Mouse (Mus musculus) lung, embryonic 16.5 days (tissue): ENCODE data around the gene Mecom. TPM values are rescaled to one million over a fixed set of nuclear protein-coding genes. Genes with fewer than 3 reads are reported as not detected.

Experiments used
- ATAC-seq: fragments of 200-750 bp; cut with Nextera tagmentation; 2 replicates; pipeline ENCODE4 v1.8.0; 2017; ENCODE audit warnings: low read depth, mild to moderate bottlenecking, moderate library complexity
- H3K27ac ChIP-seq: fragments of 300-500 bp; sonication (generic); 2 replicates; pipeline ENCODE4 v1.5.1; 2014; ENCODE audit warnings: mild to moderate bottlenecking, control low read depth, low read length
- H3K27me3 ChIP-seq: fragments of 300-500 bp; sonication (generic); 2 replicates; pipeline ENCODE4 v1.6.1; 2014; ENCODE audit warnings: low read depth, low read length, mixed read lengths; ENCODE audit not compliant: control insufficient read depth, insufficient read depth
- H3K36me3 ChIP-seq: fragments of 300-500 bp; sonication (generic); 2 replicates; pipeline ENCODE4 v1.6.1; 2014; ENCODE audit warnings: low read length; ENCODE audit not compliant: control insufficient read depth, insufficient read depth
- H3K4me1 ChIP-seq: fragments of 300-500 bp; sonication (generic); replicated peaks from 2 replicates; pipeline ENCODE4 v1.6.1; 2014; ENCODE audit warnings: low read length, mixed read lengths; ENCODE audit not compliant: control insufficient read depth, insufficient read depth
- H3K4me2 ChIP-seq: fragments of 300-500 bp; sonication (generic); 2 replicates; pipeline ENCODE4 v1.6.1; 2014; ENCODE audit warnings: low read depth, low read length, control low read depth
- H3K4me3 ChIP-seq: fragments of 300-500 bp; sonication (generic); 2 replicates; pipeline ENCODE4 v1.5.1; 2014; ENCODE audit warnings: mild to moderate bottlenecking, low read length, control low read depth
- H3K9ac ChIP-seq: fragments of 300-500 bp; sonication (generic); 2 replicates; pipeline ENCODE4 v1.6.1; 2014; ENCODE audit warnings: low read length, control low read depth
- H3K9me3 ChIP-seq: fragments of 300-500 bp; sonication (generic); 2 replicates; pipeline ENCODE4 v1.6.1; 2016; ENCODE audit warnings: low read length; ENCODE audit not compliant: control insufficient read depth
- WGBS: fragments of 180-500 bp; shearing (Covaris S2); extraction: QIAGEN DNeasy Blood & Tissue Kit; methylation state at CpG from one replicate; pipeline ENCODE4 v1.1.7; 2014; 5-methylcytosine and 5-hydroxymethylcytosine counted together
- polyA plus RNA-seq: library from polyadenylated mRNA; unstranded; fragments of >200 nt; fragmentation: Nextera tagmentation; extraction: Ambion mirVana; gene quantifications from 2 replicates; pipeline ENCODE4 v1.2.1, GENCODE M21; 2015

The Mecom gene
- polyA plus RNA-seq, 1 experiment from 2014 or later: 73.4 TPM

DNA sequence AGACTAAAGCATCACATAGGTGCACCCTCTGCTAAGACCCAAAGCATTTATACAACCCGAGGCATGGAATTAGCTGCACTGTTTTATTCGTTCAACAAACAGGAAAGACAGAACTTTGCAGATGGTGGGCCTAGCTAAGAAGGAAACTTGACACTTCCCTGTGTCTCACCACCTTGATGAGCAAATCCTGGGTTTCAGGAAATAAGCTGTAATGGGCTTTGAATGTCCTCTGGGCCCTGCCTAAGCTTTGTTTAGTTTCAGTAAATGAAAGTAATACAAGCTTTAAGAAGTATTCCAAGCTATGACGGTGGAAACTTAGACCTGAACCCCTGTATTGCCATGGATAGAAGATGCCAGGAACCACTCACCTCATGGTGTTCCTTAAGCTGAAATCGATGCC, 383.0 kb downstream of the Mecom start:
- no peak overlapping the region for H3K4me2 ChIP-seq
- H3K27ac ChIP-seq: no peak overlapping the region
- H3K9me3 ChIP-seq: no peaks in the 10 kb centered on the region
- H3K9ac ChIP-seq: no peak overlapping the region
- H3K4me1 ChIP-seq: peaks cover 12% of the 10 kb centered on the region
- no peak for ATAC-seq
- 65% methylated on average over 4 of the region's 4 CpGs for WGBS
- H3K27me3 ChIP-seq: no peaks in the 10 kb centered on the region
- no peaks in the 10 kb centered on the region for H3K36me3 ChIP-seq
- no peak overlapping the region for H3K4me3 ChIP-seq

DNA sequence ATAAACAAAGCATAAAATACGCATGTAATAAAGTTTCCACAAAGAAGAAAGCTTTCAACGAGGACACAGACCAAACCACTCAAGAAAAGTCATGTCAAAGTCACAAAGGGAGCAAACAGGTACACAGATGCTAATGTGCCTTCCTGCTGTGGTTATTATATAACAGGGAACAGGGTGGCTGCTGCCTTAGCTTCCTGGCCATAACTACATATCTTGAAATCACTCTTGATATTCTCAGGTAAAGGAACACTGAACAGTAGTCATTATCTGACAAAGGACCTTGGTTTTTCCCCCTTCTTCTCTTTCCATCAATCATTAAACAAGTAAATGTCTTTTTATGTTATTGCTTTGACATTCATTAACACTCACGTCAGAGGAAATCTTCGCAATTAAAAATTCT, 384.4 kb downstream of the Mecom start:
- Histone ChIP-seq H3K9ac (no peak overlapping the region), H3K36me3 (no peaks in the 10 kb centered on the region), H3K4me3 (no peak overlapping the region), H3K27me3 (no peaks in the 10 kb centered on the region), H3K4me1 (peaks cover 12% of the 10 kb centered on the region), H3K9me3 (no peaks in the 10 kb centered on the region), H3K27ac (no peak overlapping the region), H3K4me2 (no peak overlapping the region)
- WGBS: 47% methylated on average over 4 of the region's 4 CpGs
- ATAC-seq: no peak

- H3K27me3 ChIP-seq: no peaks in the 10 kb centered on the region
- H3K4me2 ChIP-seq: no peak overlapping the region
- peak overlapping the region; percentile 32 for H3K27ac ChIP-seq
- H3K9me3 ChIP-seq: no peaks in the 10 kb centered on the region
- peaks cover 15% of the 10 kb centered on the region for H3K4me1 ChIP-seq
- H3K9ac ChIP-seq: no peak overlapping the region
- 57% methylated on average over 5 of the region's 5 CpGs for WGBS
- no peaks in the 10 kb centered on the region for H3K36me3 ChIP-seq
- H3K4me3 ChIP-seq: no peak overlapping the region
- ATAC-seq: 0 out of 2 replicates have a peak, but pooled peaks have one; percentile 26
These were observed 386.7 kb downstream of the Mecom start for GRCm38 (mm10) chr3:30160961-30161670.

DNA sequence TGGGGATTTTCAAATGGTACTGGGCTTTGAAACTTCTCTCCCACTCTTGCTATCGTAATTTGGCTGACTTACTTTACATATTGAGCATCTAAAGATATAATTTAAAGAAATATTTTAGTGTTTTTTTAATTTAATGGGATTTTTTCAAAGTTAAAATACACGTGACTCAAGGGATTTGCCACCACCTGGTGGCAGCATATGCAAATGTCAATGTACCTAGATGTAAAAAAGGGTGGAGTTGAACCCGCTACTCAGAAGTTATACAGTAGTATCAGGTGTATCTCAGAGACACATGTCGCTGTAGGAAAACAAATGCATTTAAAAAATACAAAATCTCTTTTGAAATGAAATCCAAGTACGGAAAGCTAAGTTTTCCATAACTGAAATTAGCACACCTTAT, 387.5 kb downstream of the Mecom start:
- Histone ChIP-seq H3K9me3 (no peaks in the 10 kb centered on the region), H3K4me3 (no peak overlapping the region), H3K27me3 (no peaks in the 10 kb centered on the region), H3K4me2 (no peak overlapping the region), H3K27ac (no peak overlapping the region), H3K4me1 (peaks cover 15% of the 10 kb centered on the region), H3K9ac (no peak overlapping the region), H3K36me3 (no peaks in the 10 kb centered on the region)
- ATAC-seq: no peak
- WGBS: 75% methylated on average over 5 of the region's 5 CpGs

- H3K27me3 ChIP-seq: no peaks in the 10 kb centered on the region
These were observed 390.6 kb downstream of the Mecom start for GRCm38 (mm10) chr3:30157128-30157670.

GRCm38 (mm10) chr3:30154390-30154789, 393.4 kb downstream of the Mecom start:
- H3K4me2 ChIP-seq: no peak overlapping the region
- WGBS: 83% methylated on average over 7 of the region's 7 CpGs
- H3K4me1 ChIP-seq: peaks cover 8% of the 10 kb centered on the region
- no peaks in the 10 kb centered on the region for H3K9me3 ChIP-seq
- H3K9ac ChIP-seq: no peak overlapping the region
- H3K27me3 ChIP-seq: no peaks in the 10 kb centered on the region
- H3K27ac ChIP-seq: no peak overlapping the region
- no peaks in the 10 kb centered on the region for H3K36me3 ChIP-seq
- no peak overlapping the region for H3K4me3 ChIP-seq
- ATAC-seq: no peak

More at GRCm38 (mm10) chr3:30157128-30157670, 390.6 kb downstream of the Mecom start:
- no peak for ATAC-seq
- H3K4me1 ChIP-seq: peaks cover 15% of the 10 kb centered on the region
- H3K9me3 ChIP-seq: no peaks in the 10 kb centered on the region
- no peak overlapping the region for H3K27ac ChIP-seq
- 72% methylated on average over 7 of the region's 7 CpGs for WGBS
- no peak overlapping the region for H3K4me2 ChIP-seq
- H3K4me3 ChIP-seq: no peak overlapping the region
- no peak overlapping the region for H3K9ac ChIP-seq
- H3K36me3 ChIP-seq: no peaks in the 10 kb centered on the region

DNA sequence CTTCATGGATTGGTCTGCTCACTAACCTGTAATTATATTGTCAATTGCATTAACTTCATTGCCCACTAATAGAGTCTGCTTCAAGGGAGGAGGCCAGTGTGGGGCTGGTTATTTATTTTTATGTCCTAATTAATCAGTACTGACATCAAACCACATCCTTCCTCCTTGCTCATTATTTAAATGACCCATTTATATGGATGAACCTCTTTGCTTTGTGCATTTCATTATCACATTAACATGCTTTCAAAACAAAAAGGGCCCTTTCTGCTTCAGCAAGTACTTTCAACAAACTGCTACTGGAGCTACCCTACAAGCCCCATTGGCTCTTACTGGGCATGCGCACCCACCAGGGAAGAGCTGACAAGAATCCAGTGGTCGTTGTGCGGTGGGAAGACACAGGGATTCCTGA, 393.9 kb downstream of the Mecom start:
- no peaks in the 10 kb centered on the region for H3K36me3 ChIP-seq
- ATAC-seq: no peak
- WGBS: 84% methylated on average over 3 of the region's 3 CpGs
- H3K4me1 ChIP-seq: peaks cover 11% of the 10 kb centered on the region
- no peaks in the 10 kb centered on the region for H3K27me3 ChIP-seq
- H3K9me3 ChIP-seq: no peaks in the 10 kb centered on the region
- H3K9ac ChIP-seq: no peak overlapping the region
- no peak overlapping the region for H3K4me2 ChIP-seq
- H3K27ac ChIP-seq: no peak overlapping the region
- H3K4me3 ChIP-seq: no peak overlapping the region

GRCm38 (mm10) chr3:30150071-30150470, 397.7 kb downstream of the Mecom start:
- H3K9me3 ChIP-seq: no peaks in the 10 kb centered on the region
- peaks cover 16% of the 10 kb centered on the region for H3K4me1 ChIP-seq
- no peak overlapping the region for H3K4me2 ChIP-seq
- whole genome bisulfite sequencing: 87% methylated on average over 4 of the region's 4 CpGs
- H3K9ac ChIP-seq: no peak overlapping the region
- ATAC-seq: no peak
- no peak overlapping the region for H3K4me3 ChIP-seq
- H3K36me3 ChIP-seq: no peaks in the 10 kb centered on the region
- no peaks in the 10 kb centered on the region for H3K27me3 ChIP-seq
- H3K27ac ChIP-seq: no peak overlapping the region

DNA sequence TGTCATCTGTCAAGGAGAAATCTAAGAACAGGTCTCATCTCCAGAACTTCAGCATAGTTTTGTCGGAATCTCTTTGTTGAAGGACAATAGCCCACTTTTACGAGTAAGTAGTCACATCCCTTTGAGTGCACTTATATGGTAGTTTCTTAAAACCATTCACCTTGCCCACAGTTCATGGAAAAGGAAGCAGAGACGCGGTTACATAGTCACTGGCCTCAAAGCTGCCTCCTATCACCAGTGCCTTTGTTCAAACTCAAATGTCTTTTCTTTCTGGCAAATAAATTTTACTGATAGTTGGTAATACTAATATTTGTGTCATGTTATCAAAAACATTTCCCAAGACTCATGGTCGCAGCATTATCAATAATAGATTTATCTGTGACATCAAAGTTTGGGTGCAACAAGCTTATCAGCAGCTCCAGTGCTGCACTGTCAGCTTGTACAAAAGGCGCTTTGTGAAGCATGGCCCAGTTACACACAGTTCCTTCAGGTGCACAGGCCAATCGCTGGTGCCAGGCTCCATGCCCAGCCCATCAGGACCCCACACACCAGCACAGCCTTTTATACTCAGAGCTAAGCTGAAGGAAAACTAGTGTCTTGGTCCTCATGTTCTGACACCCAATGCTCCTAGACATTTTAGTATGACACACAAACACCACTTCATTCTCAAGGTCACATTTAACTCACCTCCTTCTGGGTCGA, 399.3 kb downstream of the Mecom start:
- Histone ChIP-seq H3K9me3 (no peaks in the 10 kb centered on the region), H3K4me3 (no peak overlapping the region), H3K9ac (no peak overlapping the region), H3K36me3 (no peaks in the 10 kb centered on the region), H3K27ac (no peak overlapping the region), H3K4me2 (no peak overlapping the region), H3K27me3 (no peaks in the 10 kb centered on the region), H3K4me1 (peaks cover 23% of the 10 kb centered on the region)
- 56% methylated on average over 8 of the region's 8 CpGs for WGBS
- no peak for ATAC-seq
